Mouse (Mus musculus): ENCODE measurements around the gene 4833439L19Rik. TPM values are rescaled to one million over a fixed set of nuclear protein-coding genes. Genes with fewer than 3 reads are reported as not detected.

4833439L19Rik gene
- polyA plus RNA-seq, 1 experiment from 2014 or later: 119 TPM

DNA sequence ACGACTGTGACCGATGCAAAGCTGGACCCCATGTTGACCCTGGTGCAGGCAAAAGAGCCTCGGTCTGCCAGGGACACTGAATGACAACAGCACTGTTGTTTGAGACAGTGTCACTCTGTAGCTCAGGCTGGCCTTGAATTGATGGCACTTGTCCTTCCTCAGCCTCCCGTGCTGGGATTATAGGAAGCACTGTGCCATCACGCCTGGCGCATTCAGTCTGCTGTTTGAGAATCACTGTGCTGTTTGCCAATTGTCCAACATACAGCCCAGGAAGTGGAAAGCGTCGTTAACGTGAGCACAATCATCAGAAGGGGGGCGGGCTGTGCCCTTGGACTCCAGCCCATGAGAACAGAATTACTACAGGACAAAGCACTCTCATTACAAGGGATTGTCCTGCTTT is 16.9 kb upstream of the 4833439L19Rik start:
- Histone ChIP-seq H3K4me2 (no peak overlapping the region), H3K9ac (no peak overlapping the region), H3K4me3 (no peak overlapping the region), H3K27ac (ENCODE audit: poor library complexity, severe bottlenecking) (no peak overlapping the region), H3K36me3 (peaks cover 96% of the 10 kb centered on the region), H3K27me3 (replicated peaks) (no peaks in the 10 kb centered on the region), H3K4me1 (replicated peaks) (peaks cover 7% of the 10 kb centered on the region; the same call in 1 of the 2 replicates), H3K9me3 (replicated peaks) (no peaks in the 10 kb centered on the region)
- no peak for ATAC-seq (ENCODE audit: insufficient number of reproducible peaks, low FRiP score)
- 79% methylated on average over 10 of the region's 10 CpGs for WGBS

DNA sequence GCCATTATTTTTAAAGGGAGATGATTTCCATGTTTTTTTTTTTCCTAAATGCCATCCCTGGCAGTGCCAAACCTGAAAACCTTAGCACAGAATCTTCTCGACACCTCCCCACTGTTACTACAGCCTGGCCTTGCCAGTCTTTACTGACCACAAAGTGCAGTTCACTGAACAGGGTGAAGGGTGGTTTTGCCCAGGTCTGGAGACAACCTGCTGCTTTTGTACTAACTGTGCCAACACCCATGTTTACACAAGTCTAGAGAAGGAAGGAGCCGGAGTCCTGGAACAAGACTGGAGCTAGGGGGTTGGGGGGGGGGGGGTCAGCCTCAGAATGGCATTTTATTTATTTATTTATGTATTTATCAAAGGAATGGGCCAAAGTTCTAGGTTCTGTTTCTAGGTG is 16.1 kb upstream of the 4833439L19Rik start:
- ATAC-seq (ENCODE audit: insufficient number of reproducible peaks, low FRiP score): no peak

DNA sequence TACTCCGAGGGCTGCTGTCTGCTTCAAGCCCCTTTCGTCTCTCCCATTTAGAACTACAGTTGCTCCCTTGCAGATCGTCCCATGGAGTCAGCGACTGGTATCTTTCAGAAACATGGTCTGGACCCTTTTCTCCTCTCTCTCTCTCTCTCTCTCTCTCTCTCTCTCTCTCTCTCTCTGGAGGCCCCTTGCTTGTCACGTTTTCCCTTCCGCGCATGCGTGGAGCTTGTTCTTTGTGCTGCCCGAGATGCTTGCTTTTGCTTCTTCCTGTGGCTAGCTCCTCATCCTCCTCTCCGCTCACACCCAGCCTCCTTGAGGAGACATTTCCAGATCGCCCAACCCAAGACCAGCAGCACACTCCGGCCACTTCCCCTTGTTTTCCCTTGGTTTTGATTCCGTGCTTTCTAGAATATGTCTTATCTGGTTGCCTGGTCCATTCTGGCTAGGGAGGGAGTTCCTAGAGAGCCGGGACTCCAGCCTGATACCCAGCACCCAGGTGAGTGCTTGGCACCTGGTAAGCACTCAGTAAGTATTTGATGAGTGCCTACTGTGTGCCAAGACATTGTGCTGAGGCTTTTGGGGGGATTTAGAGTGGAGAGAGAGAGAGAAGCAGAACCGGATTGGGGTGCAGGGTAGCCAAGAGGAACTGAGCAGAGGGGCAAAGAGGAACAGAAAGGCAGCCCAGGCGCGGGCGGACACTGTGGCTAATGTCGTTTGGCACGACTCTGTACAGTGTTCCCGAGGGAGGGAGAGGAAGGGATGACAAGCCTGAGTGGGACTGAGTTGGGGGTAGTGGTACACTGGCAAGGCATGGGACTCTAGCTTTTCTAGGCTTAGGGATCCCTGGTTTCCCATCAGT is 12.6 kb upstream of the 4833439L19Rik start:
- Histone ChIP-seq H3K9ac (no peak overlapping the region), H3K27me3 (replicated peaks) (no peaks in the 10 kb centered on the region), H3K9me3 (replicated peaks) (no peaks in the 10 kb centered on the region), H3K4me3 (no peak overlapping the region), H3K27ac (ENCODE audit: poor library complexity, severe bottlenecking) (no peak overlapping the region), H3K4me2 (no peak overlapping the region), H3K36me3 (peaks cover 67% of the 10 kb centered on the region), H3K4me1 (replicated peaks) (peaks cover 22% of the 10 kb centered on the region)
- WGBS: 76% methylated on average over 21 of the region's 21 CpGs
- no peak for ATAC-seq (ENCODE audit: insufficient number of reproducible peaks, low FRiP score)

More for the DNA sequence above, 16.1 kb upstream of the 4833439L19Rik start:
- no peak overlapping the region for H3K4me2 ChIP-seq
- no peak overlapping the region for H3K27ac ChIP-seq (ENCODE audit: poor library complexity, severe bottlenecking)
- H3K27me3 ChIP-seq (replicated peaks): no peaks in the 10 kb centered on the region
- peaks cover 99% of the 10 kb centered on the region for H3K36me3 ChIP-seq
- H3K9me3 ChIP-seq (replicated peaks): no peaks in the 10 kb centered on the region
- H3K9ac ChIP-seq: no peak overlapping the region
- peaks cover 8% of the 10 kb centered on the region; the same call in 1 of the 2 replicates for H3K4me1 ChIP-seq (replicated peaks)
- WGBS: 71% methylated on average over 2 of the region's 2 CpGs
- H3K4me3 ChIP-seq: no peak overlapping the region

DNA sequence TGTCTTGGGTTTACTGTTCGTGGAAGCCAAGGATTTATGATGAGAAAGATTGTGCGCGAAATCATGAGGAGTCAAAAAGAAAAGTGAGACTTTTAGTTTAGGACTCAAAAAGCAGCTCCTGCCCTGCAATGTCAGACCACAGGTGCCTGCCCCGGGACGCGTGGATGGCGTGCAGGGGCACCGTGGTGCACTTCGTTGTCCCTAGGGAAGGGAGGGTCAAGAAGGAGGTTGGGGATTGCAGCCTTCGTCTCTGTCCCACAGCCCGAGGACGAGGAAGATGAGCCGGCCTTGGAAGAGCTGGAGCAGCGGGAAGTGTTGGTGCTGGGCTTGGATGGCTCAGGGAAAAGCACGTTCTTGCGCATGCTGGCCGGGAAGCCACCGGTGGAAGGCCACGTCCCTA is 10.3 kb upstream of the 4833439L19Rik start:
- Histone ChIP-seq H3K4me2 (peak overlapping the region; percentile 91), H3K27me3 (replicated peaks) (no peaks in the 10 kb centered on the region), H3K27ac (ENCODE audit: poor library complexity, severe bottlenecking) (peak overlapping the region; percentile 58; the same call in 1 of the 2 replicates), H3K4me3 (peak overlapping the region; percentile 72), H3K4me1 (replicated peaks) (peaks cover 28% of the 10 kb centered on the region), H3K36me3 (peaks cover 43% of the 10 kb centered on the region), H3K9me3 (replicated peaks) (no peaks in the 10 kb centered on the region), H3K9ac (peak overlapping the region; percentile 89)
- no peak for ATAC-seq (ENCODE audit: insufficient number of reproducible peaks, low FRiP score)
- 2% methylated on average over 19 of the region's 19 CpGs for WGBS

DNA sequence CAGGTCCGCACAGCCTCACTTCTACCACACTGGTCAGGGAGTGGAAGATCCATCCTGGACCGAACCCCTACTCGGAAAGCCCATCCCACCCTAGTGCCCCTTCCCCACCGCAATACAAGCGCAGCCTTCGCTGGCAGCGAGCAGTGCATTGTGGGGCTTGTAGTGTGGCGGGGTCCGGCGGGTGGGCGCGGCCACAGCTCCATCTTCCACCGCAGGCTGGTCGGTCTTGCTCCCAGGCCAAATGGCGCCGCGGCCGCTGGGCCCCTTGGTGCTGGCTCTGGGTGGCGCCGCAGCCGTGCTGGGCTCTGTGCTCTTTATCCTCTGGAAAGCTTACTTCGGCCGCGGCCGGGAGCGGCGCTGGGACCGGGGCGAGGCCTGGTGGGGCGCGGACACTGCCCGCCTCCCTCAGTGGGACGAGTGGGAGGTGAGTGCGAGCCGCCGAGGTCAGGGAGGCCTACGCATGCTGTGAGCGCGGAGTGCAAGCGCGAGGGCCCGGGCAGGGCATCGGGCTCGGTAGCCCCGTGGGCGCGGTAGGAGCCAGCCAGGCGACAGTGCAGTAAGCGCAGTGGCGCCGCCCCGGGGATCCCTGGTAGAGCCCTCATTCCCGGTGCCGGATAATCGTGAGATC is 9.7 kb upstream of the 4833439L19Rik start, which contains the start of gene Arl10:
Arl10 (plus strand) TSS at position 162 of the 628 bp plus-strand sequence.
- peak; percentile 89 for ATAC-seq (ENCODE audit: insufficient number of reproducible peaks, low FRiP score)
- Histone ChIP-seq H3K4me3 (peak within 1 kb of the TSS; percentile 72), H3K9ac (peak within 1 kb of the TSS; percentile 89), H3K4me1 (replicated peaks) (peaks cover 28% of the 10 kb centered on the region), H3K27ac (ENCODE audit: poor library complexity, severe bottlenecking) (peak within 1 kb of the TSS; percentile 58), H3K4me2 (peak within 1 kb of the TSS; percentile 91), H3K9me3 (replicated peaks) (no peaks in the 10 kb centered on the region), H3K27me3 (replicated peaks) (no peaks in the 10 kb centered on the region), H3K36me3 (peaks cover 38% of the 10 kb centered on the region)
- under 1% methylated on average over 55 of the region's 55 CpGs for WGBS

DNA sequence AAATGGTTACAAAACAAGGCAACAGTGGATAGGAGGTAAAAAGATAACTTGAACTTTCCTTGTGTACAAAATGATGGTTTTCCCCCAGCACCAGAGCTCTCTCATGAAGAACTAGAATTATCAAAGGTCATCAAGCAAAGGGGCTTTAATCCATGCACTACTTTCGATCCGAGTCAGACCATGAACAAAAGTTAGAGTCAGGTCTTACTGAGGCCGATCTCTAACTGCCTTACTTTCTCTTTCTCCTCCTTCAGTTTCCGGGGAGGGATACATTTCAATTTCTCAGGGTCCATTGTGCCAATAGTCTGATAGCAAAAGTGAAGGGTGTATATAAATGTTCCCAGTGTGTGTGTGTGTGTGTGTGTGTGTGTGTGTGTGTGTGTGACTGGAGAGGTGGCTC is 7.4 kb upstream of the 4833439L19Rik start:
- no peak overlapping the region for H3K4me3 ChIP-seq

DNA sequence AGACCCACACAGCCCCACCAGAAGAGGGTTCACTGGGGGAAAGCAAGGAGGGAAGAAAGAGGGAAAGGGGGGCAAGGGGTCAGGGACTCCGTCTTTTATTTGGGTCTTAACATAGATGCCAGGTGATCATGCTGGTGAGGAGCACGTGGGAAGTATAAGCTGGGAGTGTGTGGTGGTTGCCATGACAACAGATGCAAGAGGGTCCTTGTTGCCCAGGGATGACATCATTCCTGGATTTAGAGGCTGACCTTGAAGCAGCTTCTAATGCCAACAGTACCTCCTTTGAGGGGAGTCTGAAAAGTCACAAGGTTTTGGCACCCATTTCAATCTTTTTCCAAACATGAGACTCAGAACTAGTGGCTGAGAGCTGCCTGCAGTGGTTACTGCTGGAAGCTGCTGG is 6.4 kb upstream of the 4833439L19Rik start:
- no peak overlapping the region for H3K9ac ChIP-seq
- peaks cover 21% of the 10 kb centered on the region for H3K4me1 ChIP-seq (replicated peaks)
- H3K4me2 ChIP-seq: no peak overlapping the region
- ATAC-seq (ENCODE audit: insufficient number of reproducible peaks, low FRiP score): no peak
- 43% methylated on average over 2 of the region's 2 CpGs for WGBS
- peaks cover 5% of the 10 kb centered on the region; the same call in 1 of the 2 replicates for H3K36me3 ChIP-seq
- no peaks in the 10 kb centered on the region for H3K27me3 ChIP-seq (replicated peaks)
- H3K27ac ChIP-seq (ENCODE audit: poor library complexity, severe bottlenecking): no peak overlapping the region
- H3K9me3 ChIP-seq (replicated peaks): no peaks in the 10 kb centered on the region
- no peak overlapping the region for H3K4me3 ChIP-seq

More for the DNA sequence above, 7.4 kb upstream of the 4833439L19Rik start:
- H3K27me3 ChIP-seq (replicated peaks): no peaks in the 10 kb centered on the region
- H3K36me3 ChIP-seq: peaks cover 15% of the 10 kb centered on the region
- no peaks in the 10 kb centered on the region for H3K9me3 ChIP-seq (replicated peaks)
- 68% methylated on average over 4 of the region's 4 CpGs for WGBS
- no peak overlapping the region for H3K27ac ChIP-seq (ENCODE audit: poor library complexity, severe bottlenecking)
- peaks cover 21% of the 10 kb centered on the region for H3K4me1 ChIP-seq (replicated peaks)
- no peak for ATAC-seq (ENCODE audit: insufficient number of reproducible peaks, low FRiP score)
- no peak overlapping the region for H3K9ac ChIP-seq
- H3K4me2 ChIP-seq: no peak overlapping the region

DNA sequence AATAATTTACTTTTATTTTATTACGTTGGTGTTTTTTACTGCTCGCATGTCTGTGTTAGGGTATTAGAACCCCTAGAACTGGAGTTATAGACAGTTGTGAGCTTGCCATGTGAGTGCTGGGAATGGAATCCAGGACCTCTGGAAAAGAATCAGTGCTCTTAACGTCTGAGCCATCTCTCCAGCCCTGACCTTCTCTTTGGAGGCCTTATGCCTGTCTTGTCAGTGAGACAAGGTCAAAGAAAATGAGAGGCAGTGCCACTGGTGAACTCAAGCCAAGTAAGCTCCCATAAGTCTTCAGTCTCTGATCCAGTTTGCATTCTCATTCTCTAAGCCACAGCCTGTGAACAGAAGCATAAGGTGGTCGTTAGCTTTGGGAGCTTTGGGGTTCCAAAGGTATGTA is 5.5 kb upstream of the 4833439L19Rik start:
- Histone ChIP-seq H3K4me3 (no peak overlapping the region), H3K9ac (no peak overlapping the region), H3K36me3 (no peaks in the 10 kb centered on the region), H3K27me3 (replicated peaks) (no peaks in the 10 kb centered on the region), H3K27ac (ENCODE audit: poor library complexity, severe bottlenecking) (no peak overlapping the region), H3K4me2 (no peak overlapping the region), H3K9me3 (replicated peaks) (no peaks in the 10 kb centered on the region), H3K4me1 (replicated peaks) (peaks cover 15% of the 10 kb centered on the region)
- 71% methylated on average over 4 of the region's 4 CpGs for WGBS
- no peak for ATAC-seq (ENCODE audit: insufficient number of reproducible peaks, low FRiP score)

DNA sequence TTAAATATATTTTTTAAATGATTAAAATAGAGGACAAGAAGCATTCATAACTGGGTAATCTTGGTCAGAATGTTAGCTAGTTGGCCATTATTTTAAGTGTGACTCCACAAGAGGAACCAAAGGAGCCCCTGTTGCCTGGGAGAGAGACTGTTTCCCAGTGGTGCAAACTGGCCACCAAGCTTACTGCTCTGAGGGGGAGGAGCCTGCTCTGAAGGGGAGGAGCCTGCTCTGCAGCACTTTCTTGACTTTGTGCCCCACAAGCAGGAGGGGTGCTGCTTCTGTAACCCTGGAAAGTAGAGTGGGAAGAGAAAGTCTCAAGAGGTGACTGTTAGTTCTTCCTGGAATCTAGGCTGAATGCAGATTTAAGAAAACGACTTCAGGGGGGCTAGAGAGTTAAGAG is 4.0 kb upstream of the 4833439L19Rik start:
- Histone ChIP-seq H3K4me3 (no peak overlapping the region), H3K4me1 (replicated peaks) (peaks cover 14% of the 10 kb centered on the region), H3K4me2 (no peak overlapping the region), H3K9me3 (replicated peaks) (no peaks in the 10 kb centered on the region), H3K27ac (ENCODE audit: poor library complexity, severe bottlenecking) (no peak overlapping the region), H3K36me3 (no peaks in the 10 kb centered on the region), H3K9ac (no peak overlapping the region), H3K27me3 (replicated peaks) (no peaks in the 10 kb centered on the region)
- ATAC-seq (ENCODE audit: insufficient number of reproducible peaks, low FRiP score): no peak
- WGBS: 39% methylated on average over 1 of the region's 1 CpGs

DNA sequence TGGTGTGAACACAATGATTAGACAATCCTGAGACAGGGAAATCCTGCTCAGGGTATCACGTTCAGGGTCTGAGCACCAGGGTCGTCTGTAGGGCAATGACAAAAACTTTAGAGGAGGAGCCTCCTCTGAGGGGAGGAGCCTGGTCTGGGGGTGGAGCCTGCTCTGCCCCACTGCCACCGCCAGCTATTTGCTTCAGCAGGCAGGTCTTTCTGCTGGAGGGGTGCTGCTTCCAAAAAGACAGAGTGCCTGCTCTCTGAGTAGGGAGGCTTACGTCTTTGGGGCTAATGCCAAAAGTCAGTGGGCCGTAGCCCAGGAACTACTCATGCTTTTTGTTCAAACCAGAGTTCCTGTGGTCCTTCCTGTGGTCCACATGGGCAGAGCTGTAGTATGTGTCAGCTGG is 3.1 kb upstream of the 4833439L19Rik start:
- 51% methylated on average over 5 of the region's 5 CpGs for WGBS
- no peak for ATAC-seq (ENCODE audit: insufficient number of reproducible peaks, low FRiP score)
- H3K4me1 ChIP-seq (replicated peaks): peaks cover 19% of the 10 kb centered on the region

DNA sequence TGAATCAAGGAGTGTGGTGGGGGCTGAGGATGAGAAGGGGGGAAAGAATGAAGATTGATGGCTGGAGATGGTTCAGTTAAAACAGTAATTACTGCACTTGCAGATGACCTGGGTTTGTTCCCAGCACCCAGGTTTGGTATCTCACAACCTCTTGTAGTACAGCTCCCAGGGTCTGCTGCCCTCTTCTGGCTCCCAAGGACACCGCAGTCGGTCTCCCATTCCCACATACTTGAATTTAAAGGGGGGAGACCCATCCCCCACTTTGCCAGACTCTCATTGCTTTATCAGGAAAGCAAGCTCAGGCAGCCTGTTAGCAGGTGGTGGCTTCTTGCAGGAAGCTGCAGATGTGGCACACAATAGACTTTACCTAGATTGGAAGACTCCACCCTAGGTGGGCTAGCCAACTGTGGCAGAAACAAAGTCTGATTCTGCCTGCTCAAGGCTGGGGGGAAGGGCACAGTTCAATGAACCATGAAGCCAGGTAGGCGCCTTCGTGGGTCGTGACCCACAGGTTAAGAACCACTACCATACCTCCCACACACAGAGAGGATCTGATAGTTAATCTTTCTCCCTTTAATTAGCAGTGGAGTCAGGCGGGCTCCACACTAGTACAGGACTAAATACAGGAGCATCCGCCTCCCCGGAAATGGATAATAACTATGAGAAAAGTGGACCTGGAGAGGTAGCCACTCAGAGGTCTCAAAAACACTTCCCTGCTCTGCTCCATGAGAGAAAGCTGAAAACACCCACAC is 535 bp upstream of the 4833439L19Rik start:
- H3K9ac ChIP-seq: peak overlapping the region; percentile 99
- 0 out of 2 replicates have a peak, but pooled peaks have one; percentile 46 for ATAC-seq (ENCODE audit: insufficient number of reproducible peaks, low FRiP score)
- 45% methylated on average over 8 of the region's 8 CpGs for WGBS
- H3K27me3 ChIP-seq (replicated peaks): no peaks in the 10 kb centered on the region
- peak overlapping the region; percentile 86 for H3K4me2 ChIP-seq
- H3K9me3 ChIP-seq (replicated peaks): no peaks in the 10 kb centered on the region
- peak overlapping the region; percentile 49 for H3K27ac ChIP-seq (ENCODE audit: poor library complexity, severe bottlenecking)
- H3K4me3 ChIP-seq: peak overlapping the region; percentile 100
- peaks cover 15% of the 10 kb centered on the region for H3K36me3 ChIP-seq
- peaks cover 13% of the 10 kb centered on the region for H3K4me1 ChIP-seq (replicated peaks)

More for the DNA sequence above, 3.1 kb upstream of the 4833439L19Rik start:
- no peak overlapping the region for H3K4me3 ChIP-seq
- H3K9ac ChIP-seq: no peak overlapping the region
- no peaks in the 10 kb centered on the region for H3K27me3 ChIP-seq (replicated peaks)
- H3K27ac ChIP-seq (ENCODE audit: poor library complexity, severe bottlenecking): no peak overlapping the region
- no peaks in the 10 kb centered on the region for H3K36me3 ChIP-seq
- no peaks in the 10 kb centered on the region for H3K9me3 ChIP-seq (replicated peaks)
- no peak overlapping the region for H3K4me2 ChIP-seq

Data from heart, embryonic 12.5 days (tissue).